Mouse (Mus musculus) frontal cortex, adult 2 months (tissue): ENCODE data around the gene Tdp1. TPM values are rescaled to one million over a fixed set of nuclear protein-coding genes. Genes with fewer than 3 reads are reported as not detected.

Experiments
- DNase-seq, 2 experiments: peaks; one replicate each; pipeline ENCODE4 v3.0.0; 2022; ENCODE audit warnings: low spot score in 1 of 2; ENCODE audit errors: extremely low spot score in 1 of 2
- polyA plus RNA-seq: library from polyadenylated mRNA; depleted of rRNA; stranded (reverse); fragments of >200 nt; gene quantifications from 2 replicates; pipeline ENCODE4 v1.2.3, GENCODE M21; 2012; rRNA removed

Tdp1 gene
- polyA plus RNA-seq: 23.5 and 26.7 TPM in 2 replicates

DNA sequence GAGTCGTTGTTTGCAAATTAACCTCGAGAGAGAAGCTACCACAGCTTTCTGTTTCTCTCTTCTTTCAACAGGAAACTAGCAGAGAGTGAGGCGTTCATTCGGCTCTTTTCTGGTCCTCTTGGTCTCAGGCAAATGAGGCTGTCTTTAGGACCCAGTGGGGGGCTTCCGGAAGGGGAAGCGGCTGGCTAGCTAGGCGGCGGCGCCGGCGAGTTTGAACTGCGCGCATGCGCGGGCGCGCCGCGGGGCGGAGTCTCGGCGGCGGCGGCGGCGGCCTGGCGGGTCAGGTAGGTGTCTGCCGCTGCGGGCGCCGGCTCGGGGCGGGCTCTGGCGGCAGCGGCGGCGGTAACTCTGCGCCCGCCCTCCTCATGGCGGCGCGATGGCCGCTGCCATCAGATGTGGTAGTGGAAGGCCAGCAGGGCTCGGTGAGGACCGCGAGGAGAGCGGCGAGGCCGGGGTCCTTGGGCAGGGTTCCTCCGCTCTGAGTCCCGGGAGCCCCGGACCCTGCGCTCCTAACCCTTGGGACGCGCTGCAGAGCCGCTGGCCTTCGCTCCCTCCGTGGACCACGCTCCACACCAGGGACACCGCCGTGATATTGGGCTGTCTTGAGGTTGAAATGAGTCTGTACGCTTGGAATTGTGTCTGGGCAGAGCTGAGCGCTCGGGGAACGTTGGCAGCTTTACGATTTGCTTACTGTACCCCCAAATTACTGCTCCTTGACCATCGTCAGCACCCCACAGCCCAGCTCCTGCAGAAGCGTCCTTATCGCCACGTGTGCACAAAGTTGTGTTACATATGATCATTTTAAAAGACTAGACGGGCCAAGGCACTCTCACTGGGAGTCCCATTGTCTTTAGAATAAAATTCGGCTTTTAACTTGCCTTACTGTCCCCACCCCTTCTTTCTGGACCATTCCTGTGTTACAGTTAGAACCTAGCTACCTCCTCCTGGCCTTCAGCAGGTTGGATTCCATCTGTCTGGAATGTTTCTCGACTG lies at the start of gene Tdp1, which contains the start of gene Efcab11:
TSS of gene Tdp1 (plus strand) at position 249 of the 993 bp plus-strand sequence.
TSS of gene Efcab11 (minus strand) at position 171 of the 993 bp plus-strand sequence.
- peak; percentile 80 to 93 for DNase-seq

DNA sequence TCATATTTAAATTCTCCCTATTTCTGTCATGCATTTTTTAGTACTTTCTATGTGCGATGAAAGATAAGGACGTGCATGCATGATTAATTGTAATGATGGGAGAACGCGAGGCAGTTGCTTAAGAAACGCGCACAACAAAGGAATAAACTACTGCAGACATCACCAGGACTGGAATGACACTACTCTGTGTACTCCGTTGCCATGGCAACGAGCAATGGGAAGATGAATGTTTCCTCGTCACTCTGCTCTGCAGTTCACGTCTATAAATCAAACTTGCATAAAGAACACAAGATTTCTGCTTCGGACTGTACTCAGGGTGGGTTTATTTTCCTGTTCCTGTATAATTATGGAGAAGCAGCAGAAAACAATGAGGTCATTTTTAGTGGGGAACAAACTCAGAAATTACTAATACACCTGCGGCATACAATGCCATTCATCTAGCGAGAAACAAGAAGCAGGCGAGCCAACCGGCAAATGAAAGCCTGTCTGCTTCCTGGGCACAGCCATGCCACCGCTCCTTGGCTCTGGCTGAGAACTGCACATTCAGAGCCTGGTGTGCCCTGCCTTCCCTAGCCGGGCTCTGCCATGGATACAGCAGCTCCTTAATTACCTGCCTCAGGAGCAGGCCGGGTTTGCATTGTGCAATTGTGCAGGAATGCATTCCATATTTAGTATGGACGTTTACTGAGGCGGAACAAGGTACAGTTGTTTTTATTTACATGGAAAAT lies 47.7 kb upstream of the Tdp1 start:
- DNase-seq: peak; percentile 28 to 66

- no peak for DNase-seq
These were observed 46.8 kb upstream of the Tdp1 start for GRCm38 (mm10) chr12:99837528-99837927.

DNA sequence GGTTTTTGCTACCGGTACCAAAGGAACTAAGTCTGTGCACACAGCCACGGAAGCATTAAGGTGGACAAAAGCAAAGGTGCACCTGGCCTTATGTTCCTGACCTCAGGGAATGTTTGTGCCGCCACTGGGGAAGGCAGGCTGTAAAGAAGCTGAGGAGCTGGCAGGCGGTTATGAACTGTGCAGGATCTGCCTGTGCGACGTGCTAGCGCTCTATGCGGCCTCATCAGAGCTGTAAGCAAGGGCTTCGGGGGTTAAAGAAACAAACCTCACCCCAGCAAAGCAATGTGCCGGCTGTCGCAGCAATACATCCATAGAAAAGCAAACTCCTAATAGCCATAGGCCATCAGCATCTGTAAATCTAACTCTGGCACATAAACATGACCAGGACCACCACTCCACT lies 46.2 kb upstream of the Tdp1 start:
- DNase-seq: no peak

DNA sequence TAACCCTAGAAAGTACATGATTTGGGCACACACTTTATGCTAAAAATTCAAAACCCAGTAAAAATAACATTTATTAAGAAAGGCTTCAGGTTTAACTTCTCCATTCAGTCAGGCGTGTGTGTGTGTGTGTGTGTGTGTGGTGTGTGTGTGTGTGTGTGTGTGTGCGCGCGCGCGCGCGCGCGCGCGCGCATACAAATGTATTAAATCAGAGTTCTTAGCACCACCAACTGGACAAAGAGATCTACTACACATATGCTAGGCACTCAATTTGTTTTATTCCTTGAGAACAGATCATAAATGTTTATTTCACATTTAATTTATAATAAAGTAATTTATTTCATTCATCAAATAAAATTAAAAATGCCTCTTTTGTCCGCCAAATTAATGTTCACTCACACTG lies 45.6 kb upstream of the Tdp1 start:
- DNase-seq: peak in 1 of 2 experiments; percentile 67

DNA sequence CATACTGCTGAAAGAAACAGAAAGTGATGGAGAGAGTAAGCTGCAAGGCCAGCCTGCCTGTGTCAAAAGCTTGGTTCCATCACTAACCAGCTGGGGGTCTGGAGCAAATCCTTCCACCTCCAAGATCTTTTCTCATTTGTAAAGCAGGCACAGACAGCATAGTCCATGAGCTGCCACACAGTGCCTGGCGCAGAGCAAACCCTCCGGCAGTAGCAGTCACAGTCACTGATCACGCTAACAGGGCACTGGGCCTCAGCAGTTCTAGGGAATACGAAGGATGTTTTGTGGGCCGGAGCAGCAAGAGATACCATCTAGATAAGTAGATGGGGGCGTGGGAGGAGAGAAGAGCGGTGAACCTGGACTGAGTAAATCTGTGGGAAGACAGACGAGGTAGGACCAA lies 39.4 kb upstream of the Tdp1 start:
- DNase-seq: no peak

DNA sequence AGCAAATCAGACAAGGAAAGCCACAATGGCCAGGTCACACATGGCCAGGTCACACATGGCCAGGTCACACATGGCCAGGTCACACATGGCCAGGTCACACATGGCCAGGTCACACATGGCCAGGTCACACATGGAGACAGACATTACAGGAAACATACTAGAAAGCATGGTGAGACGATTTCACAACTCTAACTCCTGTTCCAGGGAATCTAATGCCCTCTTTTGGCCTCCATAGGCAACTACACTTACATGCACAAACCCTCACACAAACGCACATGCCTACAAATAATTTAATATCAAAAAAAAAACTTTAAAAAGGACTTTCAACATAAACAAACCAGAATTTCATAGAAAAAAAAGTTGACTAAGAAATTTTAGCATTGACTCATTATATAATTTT lies 34.3 kb upstream of the Tdp1 start:
- DNase-seq: no peak

DNA sequence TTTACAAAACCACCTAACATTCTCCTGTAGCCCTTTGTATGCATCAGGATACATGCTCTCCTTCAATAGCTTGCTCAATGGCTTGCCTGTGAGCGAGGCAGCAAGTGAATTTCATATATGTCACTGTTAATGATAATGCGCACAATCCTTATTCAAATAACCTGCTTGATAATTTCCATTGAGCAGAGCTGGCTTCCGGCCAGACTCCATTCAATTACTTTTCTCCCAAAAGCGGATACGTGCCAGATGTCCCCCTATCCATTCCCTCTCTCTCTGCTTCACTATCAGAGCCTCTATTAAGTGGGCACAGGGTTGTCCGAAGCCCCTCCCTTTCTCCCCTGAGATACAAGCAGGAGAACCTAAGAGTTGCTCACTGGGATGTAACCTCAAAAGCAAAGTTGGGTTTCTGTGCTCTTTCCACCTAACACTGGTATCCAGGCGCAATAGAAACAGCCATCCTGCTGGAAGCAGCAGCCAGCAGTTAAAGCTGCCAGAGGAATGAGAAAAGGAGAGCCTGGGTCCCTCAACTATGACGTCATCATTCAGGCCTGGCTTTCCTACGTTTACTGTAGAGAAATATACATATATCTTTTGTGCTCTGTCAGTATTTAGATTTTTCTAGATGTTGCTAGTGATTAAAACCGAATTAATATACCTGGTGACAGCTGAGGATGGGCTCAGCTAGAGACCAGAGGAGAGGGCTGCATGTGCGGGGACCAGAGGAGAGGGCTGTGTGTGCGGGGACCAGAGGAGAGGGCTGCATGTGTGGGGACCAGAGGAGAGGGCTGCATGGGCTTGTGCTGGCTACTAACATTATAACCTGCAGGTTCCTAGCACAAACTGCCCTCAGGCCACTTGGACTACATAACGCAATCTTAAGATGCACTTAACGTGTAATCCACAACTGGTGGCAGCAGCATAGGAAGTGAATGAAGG lies 30.7 kb upstream of the Tdp1 start:
- DNase-seq: no peak

GRCm38 (mm10) chr12:99856011-99856410 lies 28.3 kb upstream of the Tdp1 start:
- DNase-seq: no peak

DNA sequence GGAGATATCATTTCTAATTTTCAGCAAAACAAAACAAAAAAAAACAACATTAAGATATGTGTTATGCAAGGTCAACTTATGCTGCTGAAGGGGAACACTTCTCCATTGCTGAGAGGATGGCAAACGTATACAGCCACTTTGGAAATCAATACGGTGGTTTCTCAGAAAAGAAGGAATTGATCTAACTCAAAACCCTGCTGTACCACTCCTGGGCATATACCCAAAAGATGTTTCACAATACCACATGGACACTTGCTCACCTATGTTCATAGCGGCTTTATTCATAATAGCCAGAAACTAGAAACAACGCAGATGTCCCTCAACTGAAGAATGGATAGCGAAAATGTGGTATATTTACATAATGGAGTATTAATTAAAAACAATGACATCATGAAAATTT lies 25.7 kb upstream of the Tdp1 start:
- no peak for DNase-seq

- DNase-seq: no peak
These were observed 24.8 kb upstream of the Tdp1 start for GRCm38 (mm10) chr12:99859391-99860100.

DNA sequence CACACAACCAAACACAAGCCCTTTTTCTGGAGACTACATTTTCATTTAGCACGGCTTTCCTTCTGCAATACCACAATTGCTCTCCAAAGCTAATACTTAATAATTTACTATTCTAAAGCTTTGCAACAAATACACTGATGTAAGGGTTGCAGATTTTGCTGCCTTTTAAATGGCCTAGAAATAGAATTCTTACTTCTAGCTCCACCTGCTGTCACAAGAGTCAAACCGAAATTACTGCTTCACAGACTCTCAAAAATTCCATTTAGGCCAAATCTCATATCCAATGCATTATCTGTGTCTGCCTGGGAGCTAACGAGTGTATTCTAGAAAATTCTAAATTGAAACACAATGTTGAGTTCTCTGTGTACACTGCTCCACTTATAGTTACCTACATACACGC lies 23.3 kb upstream of the Tdp1 start:
- DNase-seq: peak in 1 of 2 experiments; percentile 50

DNA sequence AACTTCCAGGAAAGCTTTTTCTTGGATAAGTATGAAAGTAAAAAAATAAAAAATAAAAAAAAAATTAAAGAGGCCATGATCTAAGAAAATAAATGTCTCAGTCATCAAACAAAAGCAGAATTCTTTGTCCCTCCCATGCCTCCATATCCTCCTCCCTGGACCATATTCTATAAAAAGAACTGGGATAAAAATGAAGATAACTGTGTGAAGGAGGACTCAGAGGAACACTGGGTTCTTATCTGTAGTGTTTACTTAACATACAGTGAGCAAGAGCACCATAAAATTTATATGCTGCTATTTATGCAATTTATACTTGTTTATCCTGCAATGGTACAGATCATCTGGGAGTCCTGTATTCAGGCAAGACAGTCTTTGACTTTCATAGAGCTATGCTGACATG lies 19.7 kb upstream of the Tdp1 start:
- no peak for DNase-seq

- no peak for DNase-seq
These were observed 15.5 kb upstream of the Tdp1 start for GRCm38 (mm10) chr12:99868821-99869220.

DNA sequence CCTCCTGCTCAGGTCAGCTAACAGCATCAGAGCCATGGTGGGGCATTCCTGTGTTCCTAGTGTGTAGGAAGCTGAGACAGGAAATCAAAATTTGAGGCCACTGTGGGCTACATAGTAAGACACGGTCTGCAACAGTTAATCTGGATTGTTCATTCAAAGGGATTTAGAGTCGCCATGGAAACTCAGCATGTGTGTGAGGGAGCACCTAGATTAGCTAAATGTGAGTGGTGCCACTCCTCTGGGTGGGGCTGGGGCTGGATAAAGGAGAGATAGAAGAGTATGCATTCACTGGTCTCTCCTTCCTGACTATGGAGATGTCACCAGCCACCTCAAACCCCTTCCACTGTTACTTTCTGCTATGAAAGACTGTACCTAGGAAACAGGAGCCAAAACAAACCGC lies 10.9 kb upstream of the Tdp1 start:
- no peak for DNase-seq

- no peak for DNase-seq
These were observed 9.7 kb upstream of the Tdp1 start for GRCm38 (mm10) chr12:99874609-99875008.

DNA sequence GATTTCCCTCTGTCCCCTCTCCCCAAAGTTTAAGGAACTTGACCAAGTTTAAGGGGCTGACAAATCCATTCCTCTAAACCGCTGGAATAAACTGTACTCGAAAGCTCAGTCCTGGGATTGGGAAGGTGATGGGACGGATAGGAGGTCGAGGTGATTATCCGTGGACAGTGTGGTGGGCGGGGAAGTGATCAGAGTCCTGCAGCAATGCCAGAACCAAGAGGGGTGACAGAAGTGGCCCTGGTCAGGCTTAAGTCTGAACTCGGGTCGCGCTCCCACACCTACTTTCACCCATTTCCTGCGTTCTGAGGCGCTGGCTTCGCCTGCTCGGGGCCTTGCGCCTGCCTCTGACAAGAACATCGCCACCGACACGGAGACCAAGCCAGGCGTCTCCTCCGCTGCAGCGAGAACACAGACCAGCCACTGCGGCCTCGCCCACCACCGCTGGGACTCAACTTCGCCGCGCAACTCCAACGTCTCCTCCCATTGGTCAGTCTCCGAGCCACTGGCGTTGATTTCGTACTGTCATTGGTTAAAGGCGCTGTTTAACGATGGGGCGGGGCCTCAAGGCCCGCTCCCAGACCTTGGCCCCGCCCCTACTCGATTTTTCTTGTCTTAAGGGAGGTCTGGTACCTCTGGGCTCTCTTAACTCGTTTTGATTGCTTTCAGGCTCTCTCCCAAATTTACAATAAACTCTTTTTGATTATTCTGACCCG lies 1.2 kb upstream of the Tdp1 start:
- DNase-seq: peak; percentile 54 to 87

DNA sequence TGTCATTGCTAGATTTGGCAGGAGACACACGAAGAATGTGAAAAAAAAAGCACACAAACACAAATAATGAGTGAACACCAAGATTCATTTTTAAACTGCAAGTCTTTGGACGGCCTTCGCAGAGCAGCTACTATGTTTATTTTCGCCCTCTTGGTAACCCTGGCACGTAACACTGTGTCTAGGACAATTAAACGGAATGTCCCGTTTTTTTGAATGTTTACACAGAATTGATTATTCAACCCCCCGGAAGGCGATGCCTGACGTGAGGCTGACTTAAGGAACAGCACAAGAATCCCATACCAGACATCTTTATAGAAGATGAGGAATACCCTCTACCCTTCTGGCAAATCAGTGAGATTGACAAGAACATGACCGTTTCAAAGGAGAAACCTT lies 608 bp upstream of the Tdp1 start:
- no peak for DNase-seq

DNA sequence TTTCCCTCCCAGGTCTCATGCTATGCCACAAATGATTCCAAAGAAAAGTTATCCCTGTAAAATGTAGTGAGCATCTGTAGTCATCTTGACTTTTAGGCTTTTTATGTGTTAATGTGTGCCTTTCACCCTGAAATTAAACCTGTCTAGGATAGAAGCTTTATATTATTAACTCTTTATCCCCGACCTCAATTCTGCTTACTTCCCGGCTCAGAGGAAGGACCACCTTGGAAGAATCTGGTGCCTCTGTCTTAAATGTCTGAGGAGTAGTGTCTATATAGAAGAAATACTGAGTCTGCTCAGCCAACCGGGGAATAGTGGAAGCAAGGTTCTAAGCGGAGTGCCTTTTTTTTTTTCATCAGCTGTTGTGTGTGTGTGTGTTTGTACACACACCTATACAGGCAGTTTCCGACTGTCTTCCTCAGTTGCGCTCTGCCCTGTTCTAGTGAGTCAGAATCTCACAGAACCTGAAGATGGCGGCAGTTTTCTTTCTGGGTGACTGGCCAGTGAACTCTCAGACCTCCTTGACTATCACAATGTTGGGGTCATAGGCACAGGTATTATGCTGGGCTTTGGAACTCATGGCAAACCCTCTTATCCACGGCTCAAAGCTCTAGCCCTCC lies 1.1 kb downstream of the Tdp1 start:
- DNase-seq: no peak
